Mouse (Mus musculus) G1E (cell line): ENCODE data around the gene Pcbp1.

ENCODE experiments used
- CTCF ChIP-seq: IDR thresholded peaks from 2 replicates; pipeline ENCODE4 v1.5.1; 2012; ENCODE audit warnings: low read depth, low read length, inconsistent platforms, mixed read lengths
- GATA1 ChIP-seq: IDR thresholded peaks from 2 replicates; pipeline ENCODE4 v1.6.1; 2012; ENCODE audit warnings: borderline replicate concordance, low read length, inconsistent platforms, mixed read lengths
- GATA2 ChIP-seq: IDR thresholded peaks from 2 replicates; pipeline ENCODE4 v1.6.1; 2012; ENCODE audit warnings: low read depth, low read length, inconsistent platforms, borderline replicate concordance
- POLR2AphosphoS5 ChIP-seq: IDR thresholded peaks from 2 replicates; pipeline ENCODE4 v1.6.1; 2012; ENCODE audit warnings: low read depth, low read length, inconsistent platforms; ENCODE audit not compliant: insufficient replicate concordance
- TAL1 ChIP-seq: conservative IDR thresholded peaks from 2 replicates; pipeline ENCODE4 v1.6.1; 2012; ENCODE audit warnings: low read depth, low read length, inconsistent platforms, mixed read lengths

- TF ChIP-seq CTCF (no peak), TAL1 (no peak), GATA1 (no peak), POLR2AphosphoS5 (no peak), GATA2 (no peak)
Measured at GRCm38 (mm10) chr6:86475462-86476167, 50.5 kb downstream of the Pcbp1 start.
